Comparison of ENCODE assay signal across 8 mouse cellular contexts in the genomic region with DNA sequence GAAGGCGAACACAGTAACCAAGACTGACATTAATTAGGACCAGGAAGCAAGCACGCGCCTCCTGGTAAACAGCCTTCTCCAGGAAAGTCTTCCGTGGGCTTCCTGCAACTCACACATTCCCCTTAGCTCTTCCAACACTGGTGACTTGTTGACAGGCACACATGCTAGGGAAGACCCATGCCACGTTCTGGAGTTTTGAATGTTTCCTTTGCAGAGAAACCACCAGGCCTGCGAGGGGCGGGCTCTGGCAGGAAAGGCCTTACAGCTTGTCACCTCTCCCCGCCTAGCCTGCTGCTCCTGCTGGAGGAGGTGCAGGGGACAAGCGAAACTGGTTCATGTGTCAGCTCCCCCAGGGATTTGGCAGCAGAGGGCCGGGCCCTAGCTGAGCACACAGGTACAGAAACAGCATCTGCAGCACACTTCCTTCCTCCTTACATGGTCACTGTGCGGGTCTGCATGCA. TPM values are rescaled to one million over a fixed set of nuclear protein-coding genes. Genes with fewer than 3 reads are reported as not detected.
DNase-seq lines count a peak whose midpoint lies in the region; ATAC-seq lines count a peak whose summit lies in the region.

No protein-coding gene starts in this region.

- H3K4me3 ChIP-seq in embryonic facial prominence, embryonic 11.5 days (ENCODE audit: low read depth, low read length) = no peak overlapping the region
- H3K4me3 ChIP-seq in lung, embryonic 16.5 days (ENCODE audit: low read length) = no peak overlapping the region

- peak; percentile 57 for ATAC-seq in embryonic facial prominence, embryonic 11.5 days (replicated peaks; ENCODE audit: insufficient number of reproducible peaks, low FRiP score, low TSS enrichment, low read depth)
- ATAC-seq in lung, embryonic 16.5 days (ENCODE audit: low read depth) = peak; percentile 77

- H3K36me3 ChIP-seq in embryonic facial prominence, embryonic 11.5 days (replicated peaks; ENCODE audit: control insufficient read depth, insufficient read depth, low read depth, low read length) = no peaks in the 10 kb centered on the region
- no peaks in the 10 kb centered on the region for H3K36me3 ChIP-seq in lung, embryonic 16.5 days (ENCODE audit: control insufficient read depth, insufficient read depth, low read length)

- intact Hi-C loops in left cerebral cortex, postnatal 4 days (cut with DNase I) = no loop called here

- no peaks in the 10 kb centered on the region for H3K27me3 ChIP-seq in embryonic facial prominence, embryonic 11.5 days (ENCODE audit: control insufficient read depth, insufficient read depth, low read length)
- H3K27me3 ChIP-seq in lung, embryonic 16.5 days (ENCODE audit: control insufficient read depth, insufficient read depth, low read depth, low read length) = no peaks in the 10 kb centered on the region

- H3K9ac ChIP-seq in embryonic facial prominence, embryonic 11.5 days (replicated peaks; ENCODE audit: low read length) = 0 out of 2 replicates have a peak overlapping the region, but pooled peaks have one; percentile 11
- 0 out of 2 replicates have a peak overlapping the region, but pooled peaks have one; percentile 1 for H3K9ac ChIP-seq in lung, embryonic 16.5 days (ENCODE audit: low read length)

- H3K4me2 ChIP-seq in embryonic facial prominence, embryonic 11.5 days (ENCODE audit: low read depth, low read length) = peak overlapping the region; percentile 26; the same call in 1 of the 2 replicates
- peak overlapping the region; percentile 23; the same call in 1 of the 2 replicates for H3K4me2 ChIP-seq in lung, embryonic 16.5 days (ENCODE audit: low read depth, low read length)

- DNase-seq in left cerebral cortex, postnatal 4 days = peak; percentile 63
- no peak for DNase-seq in left cerebral cortex, adult 11 months (ENCODE audit: low spot score)
- peak; percentile 57 for DNase-seq in embryonic facial prominence, embryonic 11.5 days (ENCODE audit: low spot score)
- peak; percentile 31 to 34 for DNase-seq in heart, adult 9 months (ENCODE audit: low spot score in 2 of 2)
- peak; percentile 78 for DNase-seq in kidney, adult 18-20 months
- peak; percentile 56 for DNase-seq in ovary, postnatal 36 days (ENCODE audit: low spot score)
- no peak for DNase-seq in right cerebral cortex, postnatal 25 days

- WGBS in embryonic facial prominence, embryonic 11.5 days = 11% methylated on average over 11 of the region's 11 CpGs
- 6% methylated on average over 11 of the region's 11 CpGs for WGBS in lung, embryonic 16.5 days

- H3K4me1 ChIP-seq in embryonic facial prominence, embryonic 11.5 days (ENCODE audit: control insufficient read depth, insufficient read depth, low read length) = 0 out of 2 replicates have a peak, but pooled peaks cover 3% of the 10 kb centered on the region
- H3K4me1 ChIP-seq in lung, embryonic 16.5 days (replicated peaks; ENCODE audit: control insufficient read depth, insufficient read depth, low read length) = peaks cover 25% of the 10 kb centered on the region

- H3K27ac ChIP-seq in embryonic facial prominence, embryonic 11.5 days (replicated peaks; ENCODE audit: low read depth, low read length) = no peak overlapping the region
- peak overlapping the region; percentile 88 for H3K27ac ChIP-seq in lung, embryonic 16.5 days (ENCODE audit: low read length)

- no peaks in the 10 kb centered on the region for H3K9me3 ChIP-seq in embryonic facial prominence, embryonic 11.5 days (replicated peaks; ENCODE audit: control insufficient read depth, low read length)
- H3K9me3 ChIP-seq in lung, embryonic 16.5 days (ENCODE audit: control insufficient read depth, low read length) = no peaks in the 10 kb centered on the region

RNA-seq across cellular contexts. Expression of a gene that starts 48.2 kb away (rescaled TPM):
- 100 to 1,000 TPM; 103 to 107 TPM for total RNA-seq in left cerebral cortex, postnatal 4 days (2021)
- polyA plus RNA-seq in embryonic facial prominence, embryonic 11.5 days (2014; fragmentation: Nextera tagmentation; extraction: Ambion mirVana) = 12.5 and 12.9 TPM in 2 replicates
- polyA plus RNA-seq in lung, embryonic 16.5 days (2015; fragmentation: Nextera tagmentation; extraction: Ambion mirVana) = 10.2 and 10.6 TPM in 2 replicates

Comparison
In these comparisons a context has a peak if more than half of its experiments do, and no peak if none do; other contexts are left out.
1. DNase-seq: peak in left cerebral cortex, postnatal 4 days (single experiment), embryonic facial prominence, embryonic 11.5 days (single experiment), heart, adult 9 months (2 of 2), kidney, adult 18-20 months (single experiment) and ovary, postnatal 36 days (single experiment); none in left cerebral cortex, adult 11 months (single experiment) and right cerebral cortex, postnatal 25 days (single experiment).